Mouse (Mus musculus): Measurements from ENCODE around the gene Gm21310.
"Not testable (repeated sequence)": the region's sequence is repeated elsewhere in the genome, so short reads cannot be mapped to it uniquely, and the experiment has no call there.

Gm21310 gene

GRCm38 (mm10) chrY:10147083-10147482 lies at the start of gene Gm21310:
Gene Gm21310 (minus strand): TSS chrY:10147183.
- not testable (repeated sequence) for DNase-seq
